Mouse (Mus musculus) spleen, postnatal 10 days (tissue): ENCODE data around the gene Gm45140.

Source experiments
- DNase-seq, 2 experiments: peaks; one replicate each; pipeline ENCODE4 v3.0.0; 2021 to 2022; ENCODE audit warnings: low spot score in 2 of 2

Gm45140 gene

DNA sequence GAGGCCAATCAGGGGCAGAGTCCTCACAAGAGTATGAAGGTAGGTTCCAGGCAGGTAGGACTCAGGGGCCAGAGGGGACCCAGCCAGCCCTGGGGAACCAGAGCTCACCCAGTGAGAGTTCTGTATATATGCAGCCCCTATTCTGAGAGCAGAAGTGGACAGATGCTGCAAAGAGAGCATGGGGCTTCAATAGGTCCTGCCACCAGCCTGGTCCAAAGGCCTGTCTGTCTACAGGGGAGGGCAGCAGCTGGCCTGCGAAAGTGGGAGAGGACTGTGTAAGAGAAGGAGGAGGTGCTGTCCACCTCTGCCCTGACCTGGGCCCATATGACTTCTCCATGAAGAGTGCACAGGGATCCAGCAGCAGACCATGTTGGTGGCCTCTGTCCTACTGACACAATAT lies 58.9 kb downstream of the Gm45140 start:
- DNase-seq = peak; percentile 37 to 57

DNA sequence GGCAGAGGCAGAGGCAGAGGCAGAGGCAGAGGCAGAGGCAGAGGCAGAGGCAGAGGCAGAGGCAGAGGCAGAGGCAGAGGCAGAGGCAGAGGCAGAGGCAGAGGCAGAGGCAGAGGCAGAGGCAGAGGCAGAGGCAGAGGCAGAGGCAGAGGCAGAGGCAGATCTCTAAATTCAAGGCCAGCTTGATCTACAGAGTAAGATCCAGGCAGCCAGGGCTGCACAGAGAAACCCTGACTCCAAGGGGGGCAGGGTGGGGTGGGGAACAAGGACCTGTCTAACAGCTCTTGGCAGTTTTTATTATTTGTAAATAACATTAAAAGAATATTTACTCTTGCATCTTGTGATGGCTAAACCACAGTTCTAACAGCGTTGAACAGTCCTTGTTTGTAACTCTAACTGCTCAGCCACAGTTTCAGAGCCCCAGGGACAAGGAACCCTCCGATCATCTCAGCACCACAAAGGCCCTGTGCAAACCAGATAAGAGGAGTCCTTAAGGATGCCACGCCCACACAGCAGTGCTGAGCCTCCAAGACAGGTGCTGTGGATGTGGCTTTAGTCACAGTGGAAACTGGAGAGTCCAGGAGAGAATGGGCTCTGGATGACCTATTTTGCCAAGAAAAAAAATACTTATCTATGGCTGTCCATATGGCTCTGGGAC lies 59.9 kb downstream of the Gm45140 start:
- peak in 1 of 2 experiments; percentile 79 for DNase-seq

DNA sequence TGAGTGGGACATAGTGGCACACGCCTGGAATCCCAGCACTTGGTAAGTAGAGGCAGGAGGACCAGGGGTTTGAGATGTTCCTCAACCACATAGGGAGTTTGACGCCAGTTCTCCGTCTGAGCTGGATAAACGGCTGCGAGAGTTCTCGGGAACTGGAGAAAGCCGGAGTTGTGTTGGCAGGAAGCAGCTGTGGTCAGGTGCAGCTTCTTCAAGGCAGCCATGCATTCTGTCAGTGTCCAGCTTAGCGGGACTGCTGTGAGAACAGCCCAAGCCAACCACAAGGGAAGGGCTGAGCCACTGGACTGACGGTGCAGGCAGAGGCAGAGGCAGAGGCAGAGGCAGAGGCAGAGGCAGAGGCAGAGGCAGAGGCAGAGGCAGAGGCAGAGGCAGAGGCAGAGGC lies 60.7 kb downstream of the Gm45140 start:
- DNase-seq = peak in 1 of 2 experiments; percentile 16

GRCm38 (mm10) chr6:87774466-87774865 lies 61.1 kb downstream of the Gm45140 start:
- DNase-seq = no peak

DNA sequence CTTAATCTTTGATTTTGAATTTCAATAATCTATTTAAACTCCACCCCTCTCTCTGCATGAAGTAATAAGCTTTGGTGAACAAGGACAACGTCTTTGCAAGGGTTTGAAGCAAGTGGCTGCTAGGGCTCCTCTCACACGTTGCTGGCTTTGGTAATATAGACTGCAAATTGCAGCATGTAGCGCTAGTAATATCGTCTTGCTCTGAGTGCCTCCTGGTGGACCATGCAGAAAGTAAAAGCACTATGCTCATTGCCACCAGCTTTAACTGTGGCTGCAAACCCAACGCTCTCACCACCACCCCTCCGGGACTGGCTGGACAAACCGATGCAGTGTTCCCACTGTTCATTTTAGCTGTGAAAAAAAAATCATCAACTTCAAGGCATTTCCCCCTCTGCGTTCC lies 65.0 kb downstream of the Gm45140 start:
- DNase-seq = peak; percentile 10 to 50

GRCm38 (mm10) chr6:87764296-87764695 lies 71.3 kb downstream of the Gm45140 start:
- DNase-seq = peak in 1 of 2 experiments; percentile 3

DNA sequence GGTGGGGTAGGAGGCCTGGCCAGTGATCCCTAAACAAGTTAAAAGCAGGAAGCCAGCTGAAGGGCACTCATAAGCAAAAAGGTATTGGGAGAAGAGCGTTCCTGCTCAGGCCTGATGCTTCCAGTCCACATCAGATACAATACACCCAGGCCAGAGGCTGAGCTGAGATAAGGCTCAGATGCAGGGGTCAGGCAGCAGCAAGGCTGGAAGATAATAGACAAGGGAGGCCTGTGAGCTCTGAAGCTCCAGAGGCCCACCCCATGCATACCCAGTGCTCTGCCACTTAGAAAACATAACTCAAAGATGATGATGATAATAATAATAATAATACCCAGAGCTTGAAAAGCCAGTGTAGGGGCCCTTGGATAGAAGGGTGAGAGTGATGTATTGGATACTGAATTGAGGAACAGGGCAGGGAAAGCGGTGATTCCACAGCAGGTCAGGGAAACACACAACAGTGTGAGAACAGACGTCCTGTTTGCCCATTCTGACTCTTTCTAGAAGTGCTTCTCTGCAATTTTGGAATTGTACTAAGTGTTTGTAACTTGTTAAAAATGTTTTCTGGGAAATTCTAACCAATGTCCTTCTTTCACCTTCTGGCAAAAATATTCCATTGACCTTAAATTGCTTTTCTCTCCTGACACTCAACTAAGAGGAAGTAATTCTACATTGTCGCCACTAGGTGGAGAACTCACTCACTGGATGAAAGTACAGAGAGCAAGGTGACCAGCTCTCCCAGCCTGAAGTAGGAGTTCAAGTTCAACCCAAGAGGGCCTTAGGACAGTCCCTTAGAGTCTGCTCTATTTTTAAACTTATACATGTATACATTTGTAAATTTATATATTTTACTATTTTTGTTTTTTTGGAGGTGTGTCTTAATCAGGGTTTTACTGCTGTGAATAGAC lies 72.0 kb downstream of the Gm45140 start:
- DNase-seq = peak in 1 of 2 experiments; percentile 8

GRCm38 (mm10) chr6:87762161-87762560 lies 73.4 kb downstream of the Gm45140 start:
- DNase-seq = peak in 1 of 2 experiments; percentile 2

DNA sequence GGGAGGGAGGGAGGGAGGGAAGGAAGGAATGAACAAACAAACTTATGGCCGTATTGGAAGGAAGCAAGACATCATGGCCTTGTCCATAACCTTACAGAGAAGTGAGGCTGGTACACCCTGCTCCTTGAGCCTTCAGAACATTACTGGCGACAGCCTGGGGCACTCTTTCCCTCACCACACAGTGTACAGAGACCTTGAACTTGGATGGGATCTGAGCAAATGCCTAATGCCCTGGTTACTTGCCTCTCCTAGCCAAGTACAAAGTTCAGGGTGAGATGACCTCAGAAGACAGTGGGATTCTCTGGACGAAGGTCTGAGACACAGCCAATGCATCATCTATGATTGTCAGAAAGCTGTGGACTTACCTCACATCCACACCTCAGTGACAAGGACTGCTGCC lies 75.7 kb downstream of the Gm45140 start:
- peak in 1 of 2 experiments; percentile 3 for DNase-seq

GRCm38 (mm10) chr6:87759404-87759803 lies 76.2 kb downstream of the Gm45140 start:
- no peak for DNase-seq

- DNase-seq = no peak
These were observed 78.7 kb downstream of the Gm45140 start for GRCm38 (mm10) chr6:87756896-87757295.

DNA sequence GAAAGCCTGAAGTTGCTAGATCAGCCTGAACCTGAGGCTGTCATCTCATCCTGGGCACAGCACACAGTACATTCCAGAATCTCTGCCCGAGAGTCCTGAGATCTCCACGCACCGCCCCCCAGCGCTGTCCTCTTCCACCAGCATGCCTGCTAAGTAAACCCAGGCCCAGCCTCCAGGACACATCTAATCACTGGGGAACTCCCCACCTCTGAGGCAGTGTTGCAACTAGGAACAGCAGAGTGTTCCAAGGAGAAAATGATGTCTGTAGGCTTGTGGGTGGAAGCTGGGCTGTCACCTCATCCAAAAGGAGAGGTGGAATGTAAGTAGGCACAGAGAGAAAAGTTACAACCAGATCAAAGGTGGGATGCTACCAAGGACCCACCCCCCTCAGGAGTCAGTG lies 80.4 kb downstream of the Gm45140 start:
- no peak for DNase-seq

- no peak for DNase-seq
These were observed 84.0 kb downstream of the Gm45140 start for GRCm38 (mm10) chr6:87751574-87751973.

DNA sequence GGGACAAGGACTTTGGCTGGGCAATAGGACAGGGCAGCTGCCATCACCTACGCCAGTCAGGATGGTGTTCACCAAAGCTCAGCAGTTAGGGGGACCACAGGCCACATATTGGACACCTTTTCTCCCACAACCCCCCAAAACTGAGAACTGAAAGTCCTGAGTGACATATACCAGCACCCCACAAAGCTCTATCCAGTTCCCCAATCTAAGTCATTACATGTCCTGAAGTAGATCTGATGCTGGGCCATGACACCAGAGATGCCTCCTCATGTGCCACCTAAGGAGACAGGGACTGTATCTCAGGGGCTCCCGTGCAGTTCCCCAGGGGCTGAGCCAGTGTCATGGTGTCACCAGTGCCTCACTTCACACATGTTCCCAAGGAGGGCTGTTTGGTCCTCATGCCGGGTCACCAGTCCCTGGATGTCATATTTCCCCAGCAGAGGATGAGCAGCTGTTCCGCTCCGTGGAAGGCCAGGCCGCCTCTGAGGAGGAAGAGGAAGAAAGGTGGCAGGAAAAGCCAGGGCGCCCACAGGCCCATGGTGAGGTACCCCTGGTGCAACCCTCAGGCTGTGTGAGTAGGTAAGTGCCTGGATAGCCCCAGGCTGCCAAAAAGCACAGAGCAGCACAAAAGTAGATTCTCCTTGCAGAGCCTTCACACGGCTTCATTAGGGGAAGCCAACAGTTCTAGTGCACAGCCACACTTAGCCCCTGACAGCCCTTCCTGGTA lies 85.2 kb downstream of the Gm45140 start:
- no peak for DNase-seq

DNA sequence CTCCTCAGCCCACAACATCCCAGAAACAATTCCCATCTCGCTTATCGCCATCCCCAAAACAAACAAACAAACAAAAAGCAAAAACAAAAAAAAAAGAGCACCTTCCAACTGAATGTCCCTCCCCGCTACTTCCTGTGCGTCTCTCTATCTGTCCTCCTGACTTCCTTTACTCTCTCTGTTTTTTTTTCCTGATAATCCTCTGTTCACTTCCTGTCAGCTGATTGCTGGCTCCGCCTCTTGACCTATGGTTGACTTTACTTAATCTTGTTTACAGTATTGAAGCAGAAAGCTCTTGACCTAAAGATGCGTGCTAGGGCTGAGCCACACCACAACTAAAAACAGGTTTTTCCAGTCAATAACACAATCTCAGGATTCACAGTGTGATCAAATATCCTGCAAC lies 87.1 kb downstream of the Gm45140 start:
- DNase-seq = no peak

DNA sequence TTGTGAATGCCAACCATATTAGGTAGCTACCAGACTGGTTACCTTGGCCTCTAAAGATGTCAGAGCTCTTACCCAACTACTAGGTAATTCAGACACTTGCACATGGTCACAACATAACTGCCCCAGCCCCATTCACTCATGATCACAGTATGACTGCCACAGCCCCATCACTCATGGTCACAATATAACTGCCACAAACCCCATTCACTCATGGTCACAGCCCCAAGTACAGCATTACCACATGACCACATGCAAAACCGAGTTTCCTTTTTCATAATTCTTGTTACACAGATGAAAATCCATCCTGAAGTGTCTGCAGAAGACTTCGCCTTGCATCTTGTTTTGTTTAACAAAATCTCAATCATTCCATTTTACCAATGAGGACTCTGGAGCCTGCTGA lies 87.5 kb downstream of the Gm45140 start:
- DNase-seq = no peak

GRCm38 (mm10) chr6:87746849-87747248 lies 88.7 kb downstream of the Gm45140 start:
- peak; percentile 50 to 54 for DNase-seq

DNA sequence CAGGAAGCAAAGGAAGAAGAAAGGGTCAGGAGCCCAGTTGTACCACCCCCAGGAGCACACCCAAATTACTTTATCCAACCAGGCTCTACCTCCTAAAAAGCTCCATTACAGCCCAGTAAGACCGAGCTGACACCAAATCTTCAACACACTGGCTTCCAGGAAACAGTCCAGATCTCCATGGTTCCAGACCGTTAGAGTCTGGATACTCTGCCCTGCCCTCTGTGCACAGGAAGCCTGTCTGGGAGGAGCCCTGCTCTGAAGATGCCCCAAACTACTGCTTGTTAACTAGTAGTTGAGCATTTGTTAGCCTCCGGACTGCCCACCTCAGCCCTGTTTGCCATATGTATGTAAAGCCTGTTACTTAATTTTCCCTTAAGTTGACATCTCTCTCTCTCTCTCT lies 89.5 kb downstream of the Gm45140 start:
- DNase-seq = no peak

DNA sequence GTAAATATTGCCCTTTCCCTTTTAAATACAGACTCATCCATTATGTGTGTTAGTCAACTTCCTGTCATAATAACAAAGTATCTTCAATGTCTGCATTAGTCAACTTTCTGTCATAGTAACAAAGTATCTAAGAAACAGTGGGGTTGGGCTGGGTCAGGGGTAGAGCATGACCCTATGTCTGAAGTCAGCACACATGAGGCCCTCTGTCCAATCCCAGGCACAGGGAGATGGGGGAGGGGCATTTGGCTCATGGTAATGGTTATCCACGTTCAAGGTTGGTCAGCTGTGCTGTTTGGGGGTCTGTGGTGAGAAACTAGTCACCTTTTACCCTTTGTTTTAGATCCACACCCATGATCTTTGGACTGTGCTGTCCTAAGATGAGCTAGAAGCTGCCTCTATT lies 90.3 kb downstream of the Gm45140 start:
- no peak for DNase-seq

DNA sequence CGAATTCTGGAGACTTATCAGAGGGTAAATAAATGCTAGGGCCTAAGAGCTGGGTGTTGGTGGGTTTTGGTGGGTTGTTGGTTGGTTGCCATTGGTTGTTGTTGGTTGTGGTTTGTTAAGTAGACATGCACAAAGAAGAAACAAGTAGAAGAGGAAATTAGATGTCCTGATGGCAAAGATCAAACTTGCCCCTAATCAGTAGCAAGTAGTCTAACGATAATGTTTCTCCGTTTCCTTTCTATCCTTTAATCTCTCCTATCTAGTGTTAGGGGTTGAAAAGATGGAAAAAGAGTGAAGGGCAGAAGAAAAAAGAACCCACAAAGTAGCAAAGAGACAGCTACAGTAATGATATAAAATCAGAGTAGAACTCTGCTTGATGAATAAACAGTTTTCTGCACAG lies 91.0 kb downstream of the Gm45140 start:
- DNase-seq = no peak

DNA sequence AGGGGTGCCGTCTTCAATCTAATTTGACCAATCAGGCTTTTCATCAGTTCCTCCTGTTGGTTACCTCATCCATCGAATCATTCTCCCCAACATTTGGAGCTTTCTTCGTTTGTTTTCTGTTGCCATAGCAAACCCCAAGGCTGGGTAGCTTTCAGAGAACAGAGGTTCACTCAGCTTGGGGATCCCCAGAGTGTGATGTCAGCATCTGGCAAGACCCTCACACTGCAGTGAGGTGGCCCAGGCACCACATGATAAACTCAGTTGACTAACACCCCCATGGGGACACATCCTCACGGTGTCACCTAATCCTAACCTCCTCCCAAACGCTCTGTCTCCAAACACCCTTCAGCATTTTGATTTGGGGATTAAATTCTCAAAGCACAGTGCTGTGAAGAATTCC lies 92.3 kb downstream of the Gm45140 start:
- no peak for DNase-seq

- peak in 1 of 2 experiments; percentile 67 for DNase-seq
These were observed 92.8 kb downstream of the Gm45140 start for GRCm38 (mm10) chr6:87742804-87743203.
